Mouse (Mus musculus) myocyte (in vitro differentiated cells): ENCODE data around the gene Lrmda. TPM values are rescaled to one million over a fixed set of nuclear protein-coding genes. Genes with fewer than 3 reads are reported as not detected.

ENCODE experiments used
- H3K27me3 ChIP-seq: one replicate; pipeline ENCODE4 v1.6.1; 2011; ENCODE audit not compliant: control insufficient read depth, insufficient read depth, insufficient read length
- H3K36me3 ChIP-seq: one replicate; pipeline ENCODE4 v1.6.1; 2011; ENCODE audit not compliant: control insufficient read depth, insufficient read depth
- H3K4me2 ChIP-seq: one replicate; pipeline ENCODE4 v1.6.1; 2011; ENCODE audit warnings: low read depth, control low read depth
- H3K4me3 ChIP-seq: one replicate; pipeline ENCODE4 v1.5.1; 2011; ENCODE audit warnings: mild to moderate bottlenecking, control low read depth, moderate library complexity
- H3K79me2 ChIP-seq: one replicate; pipeline ENCODE4 v1.6.1; 2011; ENCODE audit not compliant: control insufficient read depth, insufficient read depth
- H3ac ChIP-seq: one replicate; pipeline ENCODE4 v1.6.1; 2011; ENCODE audit not compliant: control insufficient read depth, insufficient read length
- CEBPB ChIP-seq: IDR thresholded peaks from 2 replicates; pipeline ENCODE4 v1.6.1; 2011; ENCODE audit warnings: mild to moderate bottlenecking, moderate library complexity; ENCODE audit not compliant: poor library complexity, insufficient read depth, severe bottlenecking
- E2F4 ChIP-seq: IDR thresholded peaks from one replicate; pipeline ENCODE4 v1.6.1; 2011; ENCODE audit warnings: mild to moderate bottlenecking, control low read depth, moderate library complexity; ENCODE audit not compliant: insufficient read depth
- MAX ChIP-seq: IDR thresholded peaks from one replicate; pipeline ENCODE4 v1.6.1; 2011; ENCODE audit warnings: low read depth, mild to moderate bottlenecking, control low read depth
- MYOD1 ChIP-seq, 3 experiments: IDR thresholded peaks; one replicate each; pipeline ENCODE4 v1.6.1; 2011; ENCODE audit warnings: control low read depth in 2 of 3, low read depth in 2 of 3, mild to moderate bottlenecking in 2 of 3, moderate library complexity in 1 of 3; ENCODE audit not compliant: insufficient read length in 2 of 3, control insufficient read depth in 1 of 3
- MYOG ChIP-seq, 3 experiments: IDR thresholded peaks; one replicate each; pipeline ENCODE4 v1.6.1; 2011; ENCODE audit warnings: control low read depth in 2 of 3, low read depth in 2 of 3, mild to moderate bottlenecking in 2 of 3; ENCODE audit not compliant: insufficient read length in 2 of 3, control insufficient read depth in 1 of 3, insufficient read depth in 1 of 3
- POLR2A ChIP-seq: IDR thresholded peaks from one replicate; pipeline ENCODE4 v1.6.1; 2011; ENCODE audit warnings: low read depth, mild to moderate bottlenecking, control low read depth, moderate library complexity; ENCODE audit not compliant: insufficient read length
- POLR2AphosphoS2 ChIP-seq: IDR thresholded peaks from one replicate; pipeline ENCODE4 v1.6.1; 2011; ENCODE audit warnings: low read depth, control low read depth; ENCODE audit not compliant: insufficient read length
- REST ChIP-seq: IDR thresholded peaks from one replicate; pipeline ENCODE4 v1.6.1; 2011; ENCODE audit warnings: mild to moderate bottlenecking, control low read depth, moderate library complexity; ENCODE audit not compliant: insufficient read depth, insufficient read length
- SRF ChIP-seq: IDR thresholded peaks from one replicate; pipeline ENCODE4 v1.6.1; 2011; ENCODE audit warnings: low read depth; ENCODE audit not compliant: control insufficient read depth, insufficient read length
- TCF12 ChIP-seq: IDR thresholded peaks from one replicate; pipeline ENCODE4 v1.6.1; 2011; ENCODE audit warnings: mild to moderate bottlenecking, control low read depth; ENCODE audit not compliant: poor library complexity, insufficient read depth, severe bottlenecking
- TCF3 ChIP-seq: IDR thresholded peaks from one replicate; pipeline ENCODE4 v1.6.1; 2011; ENCODE audit warnings: low read depth, control low read depth; ENCODE audit not compliant: insufficient read length
- USF1 ChIP-seq: IDR thresholded peaks from one replicate; pipeline ENCODE4 v1.6.1; 2011; ENCODE audit warnings: low read depth, mild to moderate bottlenecking, control low read depth, moderate library complexity
- polyA plus RNA-seq: library from polyadenylated mRNA; unstranded; fragments of >200 nt; fragmentation: generic; extraction: Trizol; gene quantifications from one replicate; pipeline ENCODE4 v1.2.1, GENCODE M21; 2012; ENCODE audit warnings: missing spikeins

Lrmda gene
- polyA plus RNA-seq, 1 experiment: 1.9 TPM

- TF ChIP-seq MYOG (IDR thresholded peaks at IDR 0.05; ENCODE audit: control insufficient read depth in 1 of 3, insufficient read depth in 1 of 3, insufficient read length in 2 of 3, low read depth in 2 of 3): peak in 2 of 3 experiments; percentile 27 to 44
- peak in 2 of 3 experiments; percentile 18 to 57 for TF ChIP-seq MYOD1 (IDR thresholded peaks at IDR 0.05; ENCODE audit: control insufficient read depth in 1 of 3, insufficient read length in 2 of 3, low read depth in 2 of 3)
- no peak for TF ChIP-seq E2F4
- no peaks in the 10 kb centered on the region for H3K36me3 ChIP-seq
- no peaks in the 10 kb centered on the region for H3K27me3 ChIP-seq
- no peak overlapping the region for H3K4me3 ChIP-seq
- peak overlapping the region; percentile 51 for H3K4me2 ChIP-seq
- H3K79me2 ChIP-seq: no peaks in the 10 kb centered on the region
- no peak overlapping the region for H3ac ChIP-seq
Observed at GRCm38 (mm10) chr14:22918499-22918898, 899.0 kb downstream of the Lrmda start.

GRCm38 (mm10) chr14:22918931-22919330 is 899.4 kb downstream of the Lrmda start:
- peak overlapping the region; percentile 51 for H3K4me2 ChIP-seq
- no peaks in the 10 kb centered on the region for H3K27me3 ChIP-seq
- H3K79me2 ChIP-seq: no peaks in the 10 kb centered on the region
- no peak overlapping the region for H3K4me3 ChIP-seq
- no peaks in the 10 kb centered on the region for H3K36me3 ChIP-seq
- peak in 1 of 3 experiments; percentile 36 for TF ChIP-seq MYOD1 (IDR thresholded peaks at IDR 0.05; ENCODE audit: control insufficient read depth in 1 of 3, insufficient read length in 2 of 3, low read depth in 2 of 3)
- TF ChIP-seq E2F4: no peak
- TF ChIP-seq CEBPB: no peak
- TF ChIP-seq MYOG (IDR thresholded peaks at IDR 0.05; ENCODE audit: control insufficient read depth in 1 of 3, insufficient read depth in 1 of 3, insufficient read length in 2 of 3, low read depth in 2 of 3): peak in 1 of 3 experiments; percentile 26
- no peak for TF ChIP-seq MAX
- no peak for TF ChIP-seq TCF3
- H3ac ChIP-seq: no peak overlapping the region

GRCm38 (mm10) chr14:22921152-22921551 is 901.6 kb downstream of the Lrmda start:
- Histone ChIP-seq H3K79me2 (no peaks in the 10 kb centered on the region), H3K4me2 (no peak overlapping the region), H3K4me3 (no peak overlapping the region), H3K36me3 (no peaks in the 10 kb centered on the region), H3ac (no peak overlapping the region), H3K27me3 (no peaks in the 10 kb centered on the region)
- TF ChIP-seq MAX: no peak
- no peak for TF ChIP-seq TCF12
- TF ChIP-seq E2F4: no peak
- TF ChIP-seq POLR2A: no peak
- no peak for TF ChIP-seq MYOG (IDR thresholded peaks at IDR 0.05; ENCODE audit: control insufficient read depth in 1 of 3, insufficient read depth in 1 of 3, insufficient read length in 2 of 3, low read depth in 2 of 3)
- TF ChIP-seq TCF3: no peak
- TF ChIP-seq USF1: no peak
- TF ChIP-seq POLR2AphosphoS2: no peak
- no peak for TF ChIP-seq SRF

- Histone ChIP-seq H3ac (no peak overlapping the region), H3K4me3 (no peak overlapping the region), H3K36me3 (no peaks in the 10 kb centered on the region), H3K79me2 (no peaks in the 10 kb centered on the region), H3K4me2 (no peak overlapping the region), H3K27me3 (no peaks in the 10 kb centered on the region)
- no peak for TF ChIP-seq MYOG (IDR thresholded peaks at IDR 0.05; ENCODE audit: control insufficient read depth in 1 of 3, insufficient read depth in 1 of 3, insufficient read length in 2 of 3, low read depth in 2 of 3)
- TF ChIP-seq REST: no peak
Observed at GRCm38 (mm10) chr14:22921796-22922195, 902.3 kb downstream of the Lrmda start.

- Histone ChIP-seq H3K36me3 (no peaks in the 10 kb centered on the region), H3ac (no peak overlapping the region), H3K4me2 (no peak overlapping the region), H3K4me3 (no peak overlapping the region), H3K79me2 (no peaks in the 10 kb centered on the region), H3K27me3 (no peaks in the 10 kb centered on the region)
- TF ChIP-seq SRF (no peak), POLR2AphosphoS2 (no peak)
Observed at GRCm38 (mm10) chr14:22922571-22922970, 903.1 kb downstream of the Lrmda start.

- TF ChIP-seq REST (no peak), MAX (no peak), USF1 (no peak), CEBPB (no peak), MYOD1 (IDR thresholded peaks at IDR 0.05; ENCODE audit: control insufficient read depth in 1 of 3, insufficient read length in 2 of 3, low read depth in 2 of 3) (no peak), POLR2AphosphoS2 (no peak), MYOG (IDR thresholded peaks at IDR 0.05; ENCODE audit: control insufficient read depth in 1 of 3, insufficient read depth in 1 of 3, insufficient read length in 2 of 3, low read depth in 2 of 3) (no peak), POLR2A (no peak), TCF12 (no peak), E2F4 (no peak), SRF (no peak), TCF3 (no peak)
- Histone ChIP-seq H3ac (no peak overlapping the region), H3K27me3 (no peaks in the 10 kb centered on the region), H3K36me3 (no peaks in the 10 kb centered on the region), H3K4me2 (no peak overlapping the region), H3K79me2 (no peaks in the 10 kb centered on the region), H3K4me3 (no peak overlapping the region)
Observed at GRCm38 (mm10) chr14:22923251-22923650, 903.7 kb downstream of the Lrmda start.
